Mouse (Mus musculus): ENCODE results near the gene Pbx3. TPM values are rescaled to one million over a fixed set of nuclear protein-coding genes. Genes with fewer than 3 reads are reported as not detected.

The Pbx3 gene
- polyA plus RNA-seq, 1 experiment = 16.2 TPM

- Histone ChIP-seq H3K27ac (ENCODE audit: insufficient read depth, low read length) (no peak overlapping the region), H3K9ac (ENCODE audit: low read depth, poor library complexity, severe bottlenecking) (no peak overlapping the region), H3K9me3 (replicated peaks; ENCODE audit: control insufficient read depth, insufficient read depth, low read length, poor library complexity, severe bottlenecking) (no peaks in the 10 kb centered on the region), H3K36me3 (ENCODE audit: control insufficient read depth, insufficient read depth, low read length, poor library complexity, severe bottlenecking) (no peaks in the 10 kb centered on the region), H3K27me3 (ENCODE audit: control insufficient read depth, insufficient read depth, low read length, poor library complexity, severe bottlenecking) (no peaks in the 10 kb centered on the region), H3K4me1 (ENCODE audit: control insufficient read depth, insufficient read depth, low read length) (no peaks in the 10 kb centered on the region), H3K4me3 (ENCODE audit: low read depth, low read length) (no peak overlapping the region)
- TF ChIP-seq EP300 (IDR thresholded peaks at IDR 0.05; ENCODE audit: insufficient read depth, low read depth, low read length) (no peak), CTCF (IDR thresholded peaks at IDR 0.05; ENCODE audit: low read depth, low read length) (no peak), POLR2A (IDR thresholded peaks at IDR 0.05; ENCODE audit: insufficient read depth, low read length) (no peak)
These were observed 178.8 kb downstream of the Pbx3 start for GRCm38 (mm10) chr2:34193870-34194820.

- Histone ChIP-seq H3K9ac (ENCODE audit: low read depth, poor library complexity, severe bottlenecking) (no peak overlapping the region), H3K36me3 (ENCODE audit: control insufficient read depth, insufficient read depth, low read length, poor library complexity, severe bottlenecking) (no peaks in the 10 kb centered on the region), H3K27me3 (ENCODE audit: control insufficient read depth, insufficient read depth, low read length, poor library complexity, severe bottlenecking) (no peaks in the 10 kb centered on the region), H3K9me3 (replicated peaks; ENCODE audit: control insufficient read depth, insufficient read depth, low read length, poor library complexity, severe bottlenecking) (no peaks in the 10 kb centered on the region), H3K4me3 (ENCODE audit: low read depth, low read length) (no peak overlapping the region), H3K27ac (ENCODE audit: insufficient read depth, low read length) (no peak overlapping the region), H3K4me1 (ENCODE audit: control insufficient read depth, insufficient read depth, low read length) (no peaks in the 10 kb centered on the region)
- no peak for TF ChIP-seq EP300 (IDR thresholded peaks at IDR 0.05; ENCODE audit: insufficient read depth, low read depth, low read length)
- TF ChIP-seq CTCF (IDR thresholded peaks at IDR 0.05; ENCODE audit: low read depth, low read length) = no peak
- TF ChIP-seq POLR2A (IDR thresholded peaks at IDR 0.05; ENCODE audit: insufficient read depth, low read length) = no peak
These were observed 179.7 kb downstream of the Pbx3 start for GRCm38 (mm10) chr2:34193276-34193675.

GRCm38 (mm10) chr2:34187366-34187765, 185.6 kb downstream of the Pbx3 start:
- Histone ChIP-seq H3K4me3 (ENCODE audit: low read depth, low read length) (no peak overlapping the region), H3K27ac (ENCODE audit: insufficient read depth, low read length) (no peak overlapping the region), H3K4me1 (ENCODE audit: control insufficient read depth, insufficient read depth, low read length) (no peaks in the 10 kb centered on the region), H3K9ac (ENCODE audit: low read depth, poor library complexity, severe bottlenecking) (no peak overlapping the region), H3K36me3 (ENCODE audit: control insufficient read depth, insufficient read depth, low read length, poor library complexity, severe bottlenecking) (no peaks in the 10 kb centered on the region), H3K9me3 (replicated peaks; ENCODE audit: control insufficient read depth, insufficient read depth, low read length, poor library complexity, severe bottlenecking) (no peaks in the 10 kb centered on the region), H3K27me3 (ENCODE audit: control insufficient read depth, insufficient read depth, low read length, poor library complexity, severe bottlenecking) (no peaks in the 10 kb centered on the region)
- TF ChIP-seq POLR2A (IDR thresholded peaks at IDR 0.05; ENCODE audit: insufficient read depth, low read length) (no peak), EP300 (IDR thresholded peaks at IDR 0.05; ENCODE audit: insufficient read depth, low read depth, low read length) (no peak)

GRCm38 (mm10) chr2:34181600-34181999, 191.3 kb downstream of the Pbx3 start:
- no peak overlapping the region for H3K9ac ChIP-seq (ENCODE audit: low read depth, poor library complexity, severe bottlenecking)
- H3K27me3 ChIP-seq (ENCODE audit: control insufficient read depth, insufficient read depth, low read length, poor library complexity, severe bottlenecking) = no peaks in the 10 kb centered on the region; the same call in 1 of the 2 replicates
- H3K27ac ChIP-seq (ENCODE audit: insufficient read depth, low read length) = no peak overlapping the region
- no peaks in the 10 kb centered on the region for H3K9me3 ChIP-seq (replicated peaks; ENCODE audit: control insufficient read depth, insufficient read depth, low read length, poor library complexity, severe bottlenecking)
- H3K4me1 ChIP-seq (ENCODE audit: control insufficient read depth, insufficient read depth, low read length) = no peaks in the 10 kb centered on the region
- H3K36me3 ChIP-seq (ENCODE audit: control insufficient read depth, insufficient read depth, low read length, poor library complexity, severe bottlenecking) = no peaks in the 10 kb centered on the region
- TF ChIP-seq POLR2A (IDR thresholded peaks at IDR 0.05; ENCODE audit: insufficient read depth, low read length) (no peak), EP300 (IDR thresholded peaks at IDR 0.05; ENCODE audit: insufficient read depth, low read depth, low read length) (no peak), CTCF (IDR thresholded peaks at IDR 0.05; ENCODE audit: low read depth, low read length) (no peak)
- no peak overlapping the region for H3K4me3 ChIP-seq (ENCODE audit: low read depth, low read length)

- no peak overlapping the region for H3K27ac ChIP-seq (ENCODE audit: insufficient read depth, low read length)
These were observed 193.6 kb downstream of the Pbx3 start for GRCm38 (mm10) chr2:34179299-34179698.

GRCm38 (mm10) chr2:34178653-34179052, 194.3 kb downstream of the Pbx3 start:
- no peak overlapping the region for H3K9ac ChIP-seq (ENCODE audit: low read depth, poor library complexity, severe bottlenecking)
- no peaks in the 10 kb centered on the region for H3K4me1 ChIP-seq (ENCODE audit: control insufficient read depth, insufficient read depth, low read length)
- H3K4me3 ChIP-seq (ENCODE audit: low read depth, low read length) = no peak overlapping the region
- H3K36me3 ChIP-seq (ENCODE audit: control insufficient read depth, insufficient read depth, low read length, poor library complexity, severe bottlenecking) = no peaks in the 10 kb centered on the region
- H3K27ac ChIP-seq (ENCODE audit: insufficient read depth, low read length) = no peak overlapping the region
- TF ChIP-seq CTCF (IDR thresholded peaks at IDR 0.05; ENCODE audit: low read depth, low read length) (no peak), EP300 (IDR thresholded peaks at IDR 0.05; ENCODE audit: insufficient read depth, low read depth, low read length) (no peak), POLR2A (IDR thresholded peaks at IDR 0.05; ENCODE audit: insufficient read depth, low read length) (no peak)
- no peaks in the 10 kb centered on the region for H3K9me3 ChIP-seq (replicated peaks; ENCODE audit: control insufficient read depth, insufficient read depth, low read length, poor library complexity, severe bottlenecking)
- no peaks in the 10 kb centered on the region; the same call in 1 of the 2 replicates for H3K27me3 ChIP-seq (ENCODE audit: control insufficient read depth, insufficient read depth, low read length, poor library complexity, severe bottlenecking)

More at GRCm38 (mm10) chr2:34179299-34179698, 193.6 kb downstream of the Pbx3 start:
- Histone ChIP-seq H3K27me3 (ENCODE audit: control insufficient read depth, insufficient read depth, low read length, poor library complexity, severe bottlenecking) (no peaks in the 10 kb centered on the region; the same call in 1 of the 2 replicates), H3K9ac (ENCODE audit: low read depth, poor library complexity, severe bottlenecking) (no peak overlapping the region), H3K36me3 (ENCODE audit: control insufficient read depth, insufficient read depth, low read length, poor library complexity, severe bottlenecking) (no peaks in the 10 kb centered on the region), H3K4me1 (ENCODE audit: control insufficient read depth, insufficient read depth, low read length) (no peaks in the 10 kb centered on the region), H3K9me3 (replicated peaks; ENCODE audit: control insufficient read depth, insufficient read depth, low read length, poor library complexity, severe bottlenecking) (no peaks in the 10 kb centered on the region), H3K4me3 (ENCODE audit: low read depth, low read length) (no peak overlapping the region)
- TF ChIP-seq CTCF (IDR thresholded peaks at IDR 0.05; ENCODE audit: low read depth, low read length) = no peak
- TF ChIP-seq POLR2A (IDR thresholded peaks at IDR 0.05; ENCODE audit: insufficient read depth, low read length) = no peak
- no peak for TF ChIP-seq EP300 (IDR thresholded peaks at IDR 0.05; ENCODE audit: insufficient read depth, low read depth, low read length)
